Mouse (Mus musculus): ENCODE data around the gene Hagh.

Gene Hagh

GRCm38 (mm10) chr17:24886134-24886931 lies 46.4 kb downstream of the Hagh start, which contains the start of the genes Nubp2 and Spsb3:
TSS of gene Nubp2 (minus strand) at chr17:24886349.
TSS of gene Spsb3 (plus strand) at chr17:24886643.
- in situ Hi-C loops (cut with MseI, MboI) = no loop called here

GRCm38 (mm10) chr17:24886932-24887271 lies 47.0 kb downstream of the Hagh start:
- in situ Hi-C loops (cut with MseI, MboI) = no loop called here

- in situ Hi-C loops (cut with MseI, MboI) = no loop called here
Observed at GRCm38 (mm10) chr17:24887291-24888080, 47.5 kb downstream of the Hagh start.

- in situ Hi-C loops (cut with MseI, MboI) = no loop called here
Observed at GRCm38 (mm10) chr17:24888862-24889261, 48.9 kb downstream of the Hagh start.

- in situ Hi-C loops (cut with MseI, MboI) = no loop called here
Observed at GRCm38 (mm10) chr17:24890151-24891092, 50.5 kb downstream of the Hagh start.

GRCm38 (mm10) chr17:24891321-24891720 lies 51.4 kb downstream of the Hagh start:
- in situ Hi-C loops (cut with MseI, MboI) = no loop called here

- in situ Hi-C loops (cut with MseI, MboI) = no loop called here
Observed at GRCm38 (mm10) chr17:24892785-24893184, 52.8 kb downstream of the Hagh start.

GRCm38 (mm10) chr17:24893276-24893675 lies 53.3 kb downstream of the Hagh start:
- in situ Hi-C loops (cut with MseI, MboI) = no loop called here

GRCm38 (mm10) chr17:24894061-24894994 lies 54.4 kb downstream of the Hagh start:
- in situ Hi-C loops (cut with MseI, MboI) = no loop called here

- in situ Hi-C loops (cut with MseI, MboI) = no loop called here
Observed at GRCm38 (mm10) chr17:24894995-24895547, 55.1 kb downstream of the Hagh start, which contains the start of the genes Eme2 and Mrps34. TSS of gene Eme2 (minus strand) at chr17:24895087. TSS of gene Mrps34 (plus strand) at chr17:24895116.

GRCm38 (mm10) chr17:24895571-24896240 lies 55.8 kb downstream of the Hagh start:
- in situ Hi-C loops (cut with MseI, MboI) = no loop called here

- in situ Hi-C loops (cut with MseI, MboI) = no loop called here
Observed at GRCm38 (mm10) chr17:24896241-24896992, 56.5 kb downstream of the Hagh start, which contains the start of gene Nme3. TSS of gene Nme3 (plus strand) at chr17:24896500.

GRCm38 (mm10) chr17:24896993-24897269 lies 57.0 kb downstream of the Hagh start:
- in situ Hi-C loops (cut with MseI, MboI) = no loop called here

GRCm38 (mm10) chr17:24897600-24897999 lies 57.7 kb downstream of the Hagh start:
- in situ Hi-C loops (cut with MseI, MboI) = no loop called here

- in situ Hi-C loops (cut with MseI, MboI) = no loop called here
Observed at GRCm38 (mm10) chr17:24898041-24898854, 58.3 kb downstream of the Hagh start.

- in situ Hi-C loops (cut with MseI, MboI) = no loop called here
Observed at GRCm38 (mm10) chr17:24899153-24899552, 59.2 kb downstream of the Hagh start.

- in situ Hi-C loops (cut with MseI, MboI) = no loop called here
Observed at GRCm38 (mm10) chr17:24900014-24900413, 60.1 kb downstream of the Hagh start.

GRCm38 (mm10) chr17:24902124-24902523 lies 62.2 kb downstream of the Hagh start:
- in situ Hi-C loops (cut with MseI, MboI) = no loop called here
